Mouse (Mus musculus): ENCODE measurements around the gene Ror2. TPM values are rescaled to one million over a fixed set of nuclear protein-coding genes. Genes with fewer than 3 reads are reported as not detected.

Ror2 gene
- polyA plus RNA-seq, 1 experiment from 2014 or later = 18.2 TPM

- H3K4me1 ChIP-seq (ENCODE audit: insufficient read depth) = peaks cover 19% of the 10 kb centered on the region
- TF ChIP-seq CTCF (IDR thresholded peaks at IDR 0.05; ENCODE audit: low read depth) = no peak
- H3K9me3 ChIP-seq (ENCODE audit: low read depth, low read length) = no peaks in the 10 kb centered on the region
- 73% methylated on average over 6 of the region's 6 CpGs for WGBS
- H3K27me3 ChIP-seq (ENCODE audit: insufficient read depth, low read length) = no peaks in the 10 kb centered on the region
- no peaks in the 10 kb centered on the region for H3K36me3 ChIP-seq (ENCODE audit: insufficient read depth)
- no peak overlapping the region for H3K4me3 ChIP-seq (ENCODE audit: low read depth, low read length)
- no peak overlapping the region for H3K4me2 ChIP-seq
- H3K27ac ChIP-seq (ENCODE audit: low read depth) = no peak overlapping the region
- H3K9ac ChIP-seq = no peak overlapping the region
- ATAC-seq (ENCODE audit: insufficient read depth) = no peak
- no peak for DNase-seq
These were observed 89.8 kb downstream of the Ror2 start for GRCm38 (mm10) chr13:53195951-53196677.

DNA sequence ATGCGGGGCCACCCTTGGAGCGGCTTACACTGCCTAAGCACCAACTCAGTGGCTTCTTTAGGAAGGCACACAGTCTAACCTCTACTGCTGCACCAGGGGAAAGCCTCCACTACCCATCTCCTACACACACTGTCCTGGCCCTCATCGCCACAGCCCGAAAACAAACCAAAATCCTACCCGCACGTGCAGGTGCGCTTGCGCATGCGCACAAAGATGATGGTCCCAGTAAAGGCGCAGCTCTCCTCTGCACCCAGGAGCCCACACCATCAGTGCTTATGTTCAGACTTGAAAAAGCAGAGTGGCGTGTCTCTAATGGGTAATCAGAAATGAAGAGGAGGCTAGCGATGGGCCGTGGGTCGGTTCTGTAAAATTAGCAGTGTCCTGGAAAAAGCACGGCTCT is 91.6 kb downstream of the Ror2 start:
- H3K36me3 ChIP-seq (ENCODE audit: insufficient read depth) = no peaks in the 10 kb centered on the region
- ATAC-seq (ENCODE audit: insufficient read depth) = no peak
- peaks cover 14% of the 10 kb centered on the region for H3K4me1 ChIP-seq (ENCODE audit: insufficient read depth)
- no peaks in the 10 kb centered on the region for H3K27me3 ChIP-seq (ENCODE audit: insufficient read depth, low read length)
- no peak for TF ChIP-seq CTCF (IDR thresholded peaks at IDR 0.05; ENCODE audit: low read depth)
- no peak for DNase-seq
- no peaks in the 10 kb centered on the region for H3K9me3 ChIP-seq (ENCODE audit: low read depth, low read length)
- no peak overlapping the region for H3K4me2 ChIP-seq
- no peak overlapping the region for H3K4me3 ChIP-seq (ENCODE audit: low read depth, low read length)
- no peak overlapping the region for H3K27ac ChIP-seq (ENCODE audit: low read depth)
- H3K9ac ChIP-seq = no peak overlapping the region
- WGBS = 84% methylated on average over 15 of the region's 15 CpGs

DNA sequence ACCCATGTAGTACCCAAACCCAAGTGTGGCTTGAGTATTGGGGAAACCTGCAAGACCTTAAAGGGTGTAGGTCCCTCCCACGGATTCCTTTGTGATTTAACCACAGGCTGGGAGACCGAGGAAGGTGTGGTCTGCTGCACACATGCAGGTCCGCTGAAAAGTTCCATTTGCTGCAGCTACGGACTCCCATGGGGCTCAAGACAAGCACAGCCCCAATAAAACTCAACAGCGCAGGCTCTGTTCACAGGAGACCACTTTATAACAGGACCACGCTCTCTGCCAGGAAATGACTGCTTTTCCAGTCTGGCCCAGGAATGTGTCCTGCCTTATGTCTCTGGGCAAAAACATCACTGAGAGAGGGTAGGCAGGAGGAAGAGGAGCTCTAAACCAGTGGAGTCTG is 92.2 kb downstream of the Ror2 start:
- no peak overlapping the region for H3K27ac ChIP-seq (ENCODE audit: low read depth)
- DNase-seq (no peak), ATAC-seq (ENCODE audit: insufficient read depth) (no peak)
- no peaks in the 10 kb centered on the region for H3K27me3 ChIP-seq (ENCODE audit: insufficient read depth, low read length)
- H3K9ac ChIP-seq = no peak overlapping the region
- H3K4me3 ChIP-seq (ENCODE audit: low read depth, low read length) = no peak overlapping the region
- WGBS = 51% methylated on average over 6 of the region's 6 CpGs
- H3K36me3 ChIP-seq (ENCODE audit: insufficient read depth) = no peaks in the 10 kb centered on the region
- H3K9me3 ChIP-seq (ENCODE audit: low read depth, low read length) = no peaks in the 10 kb centered on the region
- TF ChIP-seq CTCF (IDR thresholded peaks at IDR 0.05; ENCODE audit: low read depth) = no peak
- H3K4me1 ChIP-seq (ENCODE audit: insufficient read depth) = peaks cover 8% of the 10 kb centered on the region; the same call in 1 of the 2 replicates
- no peak overlapping the region for H3K4me2 ChIP-seq

DNA sequence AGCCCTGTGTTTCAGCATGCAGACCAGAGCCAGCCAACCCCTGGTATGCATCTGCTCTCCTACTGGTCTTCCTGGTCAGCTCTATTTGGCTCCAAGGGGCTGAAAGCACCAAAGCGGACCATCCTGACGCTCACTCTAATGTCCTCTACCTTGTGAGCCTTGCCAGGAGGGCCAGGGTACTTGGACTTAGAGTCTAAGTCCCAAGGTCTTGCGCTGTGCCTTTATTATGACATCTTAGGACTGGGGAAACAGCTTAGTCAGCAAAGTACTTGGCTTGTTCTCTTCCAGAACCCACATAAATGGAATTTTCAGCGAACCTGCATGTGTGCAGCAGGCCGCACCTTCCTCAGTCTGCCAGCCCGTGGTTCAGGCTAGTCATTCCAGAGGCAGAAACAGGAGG is 93.6 kb downstream of the Ror2 start:
- no peaks in the 10 kb centered on the region for H3K27me3 ChIP-seq (ENCODE audit: insufficient read depth, low read length)
- no peaks in the 10 kb centered on the region for H3K9me3 ChIP-seq (ENCODE audit: low read depth, low read length)
- 73% methylated on average over 6 of the region's 6 CpGs for WGBS
- no peaks in the 10 kb centered on the region for H3K36me3 ChIP-seq (ENCODE audit: insufficient read depth)
- no peak overlapping the region for H3K9ac ChIP-seq
- H3K4me2 ChIP-seq = no peak overlapping the region
- H3K27ac ChIP-seq (ENCODE audit: low read depth) = no peak overlapping the region
- ATAC-seq (ENCODE audit: insufficient read depth) (no peak), DNase-seq (no peak)
- no peak overlapping the region for H3K4me3 ChIP-seq (ENCODE audit: low read depth, low read length)
- peaks cover 16% of the 10 kb centered on the region for H3K4me1 ChIP-seq (ENCODE audit: insufficient read depth)
- no peak for TF ChIP-seq CTCF (IDR thresholded peaks at IDR 0.05; ENCODE audit: low read depth)

- H3K4me3 ChIP-seq (ENCODE audit: low read depth, low read length) = no peak overlapping the region
- H3K9me3 ChIP-seq (ENCODE audit: low read depth, low read length) = no peaks in the 10 kb centered on the region
- ATAC-seq (ENCODE audit: insufficient read depth) = no peak
- DNase-seq = no peak
- no peaks in the 10 kb centered on the region for H3K27me3 ChIP-seq (ENCODE audit: insufficient read depth, low read length)
- H3K4me2 ChIP-seq = no peak overlapping the region
- TF ChIP-seq CTCF (IDR thresholded peaks at IDR 0.05; ENCODE audit: low read depth) = no peak
- peaks cover 16% of the 10 kb centered on the region for H3K4me1 ChIP-seq (ENCODE audit: insufficient read depth)
- H3K36me3 ChIP-seq (ENCODE audit: insufficient read depth) = no peaks in the 10 kb centered on the region
- no peak overlapping the region for H3K27ac ChIP-seq (ENCODE audit: low read depth)
- no peak overlapping the region for H3K9ac ChIP-seq
- 39% methylated on average over 7 of the region's 7 CpGs for WGBS
These were observed 94.3 kb downstream of the Ror2 start for GRCm38 (mm10) chr13:53191657-53192056.

DNA sequence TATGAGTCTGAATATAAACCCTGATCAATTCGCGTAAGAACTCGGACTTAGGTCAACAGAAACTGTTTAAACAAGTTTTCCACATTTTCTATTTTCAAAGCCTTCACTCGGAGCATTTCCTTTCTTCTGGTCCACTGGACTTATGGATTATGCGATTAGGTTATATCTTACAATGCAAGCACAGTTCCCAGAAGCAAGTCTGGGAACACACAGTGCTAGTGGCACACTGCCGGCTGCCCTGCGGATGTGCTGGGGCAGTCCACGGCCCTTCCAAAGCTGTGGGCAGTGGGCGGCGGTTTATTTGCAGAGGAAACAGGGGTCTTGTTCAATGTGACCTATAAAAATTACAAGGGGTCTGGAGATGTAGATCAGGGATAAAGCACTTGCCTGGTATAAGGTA is 97.0 kb downstream of the Ror2 start:
- WGBS = 15% methylated on average over 10 of the region's 10 CpGs

GRCm38 (mm10) chr13:53184858-53185257 is 101.1 kb downstream of the Ror2 start:
- no peaks in the 10 kb centered on the region for H3K27me3 ChIP-seq (ENCODE audit: insufficient read depth, low read length)
- H3K9ac ChIP-seq = no peak overlapping the region
- no peak overlapping the region for H3K4me3 ChIP-seq (ENCODE audit: low read depth, low read length)
- H3K9me3 ChIP-seq (ENCODE audit: low read depth, low read length) = no peaks in the 10 kb centered on the region
- no peaks in the 10 kb centered on the region for H3K36me3 ChIP-seq (ENCODE audit: insufficient read depth)
- no peak for TF ChIP-seq CTCF (IDR thresholded peaks at IDR 0.05; ENCODE audit: low read depth)
- no peak overlapping the region for H3K27ac ChIP-seq (ENCODE audit: low read depth)
- H3K4me1 ChIP-seq (ENCODE audit: insufficient read depth) = peaks cover 10% of the 10 kb centered on the region
- DNase-seq (no peak), ATAC-seq (ENCODE audit: insufficient read depth) (no peak)
- 75% methylated on average over 1 of the region's 1 CpGs for WGBS
- H3K4me2 ChIP-seq = no peak overlapping the region

More for the DNA sequence above, 97.0 kb downstream of the Ror2 start:
- peak overlapping the region; percentile 23 for H3K4me2 ChIP-seq
- no peaks in the 10 kb centered on the region for H3K27me3 ChIP-seq (ENCODE audit: insufficient read depth, low read length)
- H3K9me3 ChIP-seq (ENCODE audit: low read depth, low read length) = no peaks in the 10 kb centered on the region
- H3K4me1 ChIP-seq (ENCODE audit: insufficient read depth) = peaks cover 8% of the 10 kb centered on the region
- H3K36me3 ChIP-seq (ENCODE audit: insufficient read depth) = no peaks in the 10 kb centered on the region
- DNase-seq (peak; percentile 37), ATAC-seq (ENCODE audit: insufficient read depth) (no peak; the same call in 1 of the 2 replicates)
- H3K4me3 ChIP-seq (ENCODE audit: low read depth, low read length) = no peak overlapping the region
- TF ChIP-seq CTCF (IDR thresholded peaks at IDR 0.05; ENCODE audit: low read depth) = no peak
- 0 out of 2 replicates have a peak overlapping the region, but pooled peaks have one; percentile 1 for H3K27ac ChIP-seq (ENCODE audit: low read depth)
- no peak overlapping the region for H3K9ac ChIP-seq
